In genomic region chr7:72753053-72753559, GRCm38 (mm10) we compare ENCODE assay signal across 16 mouse cellular contexts.
"Had no signal": no experiment of that assay in that cellular context is flagged by ENCODE, and none has a peak within 500 bp of the region (broad histone marks: within the 10 kb centered on the region; RNA-seq: fewer than 3 reads in every experiment).

No protein-coding gene starts in this region.

- H3K4me3 ChIP-seq: layer of hippocampus, adult 2 months; midbrain, embryonic 13.5 days; myocyte; neural tube, embryonic 15.5 days had no signal

- DNase-seq: kidney, adult 11 months; kidney, postnatal 10 days; kidney, postnatal 4 days; left cerebral cortex, postnatal 4 days; lung, adult 18-20 months; lung, postnatal 10 days; right cerebral cortex, adult 18-20 months; right cerebral cortex, postnatal 25 days; thymus, adult 2 months; thymus, postnatal 25 days had no signal

- H3K4me2 ChIP-seq: midbrain, embryonic 13.5 days; neural tube, embryonic 15.5 days had no signal

- ATAC-seq: hindbrain, postnatal 0 days; midbrain, embryonic 13.5 days had no signal

- H3K36me3 ChIP-seq: midbrain, embryonic 13.5 days; neural tube, embryonic 15.5 days had no signal

- H3K27ac ChIP-seq: hindbrain, postnatal 0 days; layer of hippocampus, adult 2 months; liver, embryonic 14.5 days; neural tube, embryonic 15.5 days had no signal

- H3K9ac ChIP-seq: liver, embryonic 14.5 days; midbrain, embryonic 13.5 days; neural tube, embryonic 15.5 days had no signal

- H3K9me3 ChIP-seq: midbrain, embryonic 13.5 days; neural tube, embryonic 15.5 days had no signal

- H3K27me3 ChIP-seq: midbrain, embryonic 13.5 days; neural tube, embryonic 15.5 days had no signal
